Mouse (Mus musculus) ES-Bruce4 (cell line): ENCODE measurements around the gene Yes1. TPM values are rescaled to one million over a fixed set of nuclear protein-coding genes. Genes with fewer than 3 reads are reported as not detected.

Experiments used
- H3K27ac ChIP-seq: 2 replicates; pipeline ENCODE4 v1.5.1; 2012; ENCODE audit warnings: low read length, inconsistent platforms; ENCODE audit not compliant: insufficient read depth
- H3K27me3 ChIP-seq: 2 replicates; pipeline ENCODE4 v1.6.1; 2012; ENCODE audit warnings: mild to moderate bottlenecking, low read length, inconsistent platforms; ENCODE audit not compliant: control insufficient read depth, poor library complexity, insufficient read depth, severe bottlenecking
- H3K36me3 ChIP-seq: 2 replicates; pipeline ENCODE4 v1.6.1; 2012; ENCODE audit warnings: inconsistent platforms, mild to moderate bottlenecking, low read length, moderate library complexity; ENCODE audit not compliant: control insufficient read depth, poor library complexity, insufficient read depth, severe bottlenecking
- H3K4me1 ChIP-seq: one replicate; pipeline ENCODE4 v1.8.1; 2011; ENCODE audit warnings: low read length; ENCODE audit not compliant: control insufficient read depth, insufficient read depth
- H3K4me3 ChIP-seq: 2 replicates; pipeline ENCODE4 v1.5.1; 2011; ENCODE audit warnings: low read depth, mild to moderate bottlenecking, low read length
- H3K9ac ChIP-seq: 2 replicates; pipeline ENCODE4 v1.6.1; 2012; ENCODE audit warnings: low read depth, mild to moderate bottlenecking, inconsistent platforms; ENCODE audit not compliant: poor library complexity, severe bottlenecking
- H3K9me3 ChIP-seq: replicated peaks from 2 replicates; pipeline ENCODE4 v1.6.1; 2012; ENCODE audit warnings: mild to moderate bottlenecking, low read length, inconsistent platforms; ENCODE audit not compliant: control insufficient read depth, poor library complexity, insufficient read depth, severe bottlenecking
- CTCF ChIP-seq: IDR thresholded peaks from one replicate; pipeline ENCODE4 v1.8.1; 2011; ENCODE audit warnings: low read depth, low read length
- EP300 ChIP-seq: IDR thresholded peaks from 2 replicates; pipeline ENCODE4 v1.6.1; 2011; ENCODE audit warnings: low read depth, low read length; ENCODE audit not compliant: insufficient read depth
- POLR2A ChIP-seq: IDR thresholded peaks from one replicate; pipeline ENCODE4 v1.8.1; 2011; ENCODE audit warnings: low read length; ENCODE audit not compliant: insufficient read depth
- polyA plus RNA-seq: library from polyadenylated mRNA; stranded (reverse); fragments of >200 nt; gene quantifications from 2 replicates; pipeline ENCODE4 v1.2.4, GENCODE M21; 2011; ENCODE audit warnings: low read depth; ENCODE audit not compliant: missing spikeins, insufficient read depth, insufficient read length

Gene Yes1
- polyA plus RNA-seq, 1 experiment: 65.5 TPM

GRCm38 (mm10) chr5:32657386-32657785 is 46.4 kb downstream of the Yes1 start:
- Histone ChIP-seq H3K9ac (no peak overlapping the region), H3K9me3 (no peaks in the 10 kb centered on the region), H3K27me3 (no peaks in the 10 kb centered on the region), H3K27ac (no peak overlapping the region), H3K4me1 (no peaks in the 10 kb centered on the region), H3K4me3 (no peak overlapping the region), H3K36me3 (peaks cover 15% of the 10 kb centered on the region)
- TF ChIP-seq POLR2A (no peak), CTCF (no peak), EP300 (no peak)

DNA sequence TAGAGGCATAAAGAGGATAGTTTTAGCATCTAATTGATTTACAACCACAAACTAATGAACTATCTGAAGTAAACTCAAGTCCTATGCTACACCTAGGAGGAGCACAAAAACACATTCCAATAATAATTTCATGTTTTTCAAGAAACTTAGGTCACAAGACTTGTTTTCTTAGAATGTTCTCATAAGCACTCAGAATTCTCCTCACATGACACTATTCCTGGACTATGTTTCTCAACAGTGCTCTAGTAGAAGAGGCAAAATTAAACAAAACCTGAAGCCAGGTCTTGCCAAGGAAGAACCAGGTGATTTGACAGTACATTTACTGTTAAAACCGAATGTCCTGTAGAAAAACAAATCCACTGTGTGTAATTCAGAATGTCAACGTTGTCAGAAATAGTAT is 71.5 kb downstream of the Yes1 start:
- H3K4me3 ChIP-seq: no peak overlapping the region
- no peaks in the 10 kb centered on the region for H3K9me3 ChIP-seq
- TF ChIP-seq POLR2A (no peak), CTCF (no peak), EP300 (no peak)
- H3K27ac ChIP-seq: no peak overlapping the region
- H3K36me3 ChIP-seq: peaks cover 8% of the 10 kb centered on the region
- H3K4me1 ChIP-seq: no peaks in the 10 kb centered on the region
- no peaks in the 10 kb centered on the region for H3K27me3 ChIP-seq
- no peak overlapping the region for H3K9ac ChIP-seq

- Histone ChIP-seq H3K27me3 (no peaks in the 10 kb centered on the region), H3K27ac (no peak overlapping the region), H3K9me3 (no peaks in the 10 kb centered on the region), H3K4me3 (no peak overlapping the region), H3K9ac (no peak overlapping the region), H3K4me1 (no peaks in the 10 kb centered on the region), H3K36me3 (no peaks in the 10 kb centered on the region)
- no peak for TF ChIP-seq POLR2A
- TF ChIP-seq CTCF: no peak
- no peak for TF ChIP-seq EP300
Observed at GRCm38 (mm10) chr5:32693411-32693810, 82.4 kb downstream of the Yes1 start.

GRCm38 (mm10) chr5:32697208-32697867 is 86.4 kb downstream of the Yes1 start:
- no peak for TF ChIP-seq POLR2A
- TF ChIP-seq EP300: no peak
- no peak for TF ChIP-seq CTCF
- Histone ChIP-seq H3K4me1 (no peaks in the 10 kb centered on the region), H3K36me3 (no peaks in the 10 kb centered on the region), H3K27ac (no peak overlapping the region), H3K9ac (no peak overlapping the region), H3K27me3 (no peaks in the 10 kb centered on the region), H3K4me3 (no peak overlapping the region), H3K9me3 (no peaks in the 10 kb centered on the region)

GRCm38 (mm10) chr5:32706226-32706780 is 95.3 kb downstream of the Yes1 start:
- TF ChIP-seq EP300 (no peak), CTCF (no peak), POLR2A (no peak)
- H3K27me3 ChIP-seq: no peaks in the 10 kb centered on the region
- H3K36me3 ChIP-seq: no peaks in the 10 kb centered on the region
- H3K4me3 ChIP-seq: no peak overlapping the region
- H3K9ac ChIP-seq: no peak overlapping the region
- H3K9me3 ChIP-seq: peaks cover 35% of the 10 kb centered on the region
- no peaks in the 10 kb centered on the region for H3K4me1 ChIP-seq
- H3K27ac ChIP-seq: no peak overlapping the region

- Histone ChIP-seq H3K9ac (no peak overlapping the region), H3K9me3 (peaks cover 36% of the 10 kb centered on the region), H3K4me1 (no peaks in the 10 kb centered on the region), H3K4me3 (no peak overlapping the region), H3K27me3 (no peaks in the 10 kb centered on the region), H3K36me3 (no peaks in the 10 kb centered on the region), H3K27ac (no peak overlapping the region; the same call in 1 of the 2 replicates)
- TF ChIP-seq CTCF (no peak), EP300 (no peak), POLR2A (no peak)
Observed at GRCm38 (mm10) chr5:32711485-32711884, 100.5 kb downstream of the Yes1 start.
